Mouse (Mus musculus): ENCODE data around the gene Eipr1. TPM values are rescaled to one million over a fixed set of nuclear protein-coding genes. Genes with fewer than 3 reads are reported as not detected.

Eipr1 gene
- total RNA-seq, 2 experiments from 2014 or later: 22.7 to 26.9 TPM

Other genes starting within 250 kb of the Eipr1 start
- not detected in 2 replicates for gene Dcdc2c, start 199.4 kb upstream of the Eipr1 start, total RNA-seq (2015)
- 0.45 TPM in 1 of 2 replicates, not detected in the other for gene Dcdc2c, start 199.4 kb upstream of the Eipr1 start, total RNA-seq (2017)
- not detected in 2 replicates for gene Allc, start 169.3 kb upstream of the Eipr1 start, total RNA-seq (2015)
- not detected in 2 replicates for gene Allc, start 169.3 kb upstream of the Eipr1 start, total RNA-seq (2017)
- gene Colec11, start 128.4 kb upstream of the Eipr1 start, total RNA-seq (2015): 0.25 TPM in 1 of 2 replicates, not detected in the other
- gene Colec11, start 128.4 kb upstream of the Eipr1 start, total RNA-seq (2017): 0.92 TPM in 1 of 2 replicates, not detected in the other
- gene Rps7, start 115.8 kb upstream of the Eipr1 start, total RNA-seq (2015): 1,498 and 1,642 TPM in 2 replicates
- 2,690 and 2,962 TPM in 2 replicates for gene Rps7, start 115.8 kb upstream of the Eipr1 start, total RNA-seq (2017)
- 17.1 and 21.2 TPM in 2 replicates for gene Rnaseh1, start 102.2 kb upstream of the Eipr1 start, total RNA-seq (2015)
- gene Rnaseh1, start 102.2 kb upstream of the Eipr1 start, total RNA-seq (2017): 13.5 and 19.5 TPM in 2 replicates
- 28.8 and 32.0 TPM in 2 replicates for gene Adi1, start 76.6 kb upstream of the Eipr1 start, total RNA-seq (2015)
- 7.6 and 9.1 TPM in 2 replicates for gene Adi1, start 76.6 kb upstream of the Eipr1 start, total RNA-seq (2017)
- 25.9 and 29.7 TPM in 2 replicates for gene Trappc12, start 1.3 kb upstream of the Eipr1 start, total RNA-seq (2015)
- 34.3 and 40.3 TPM in 2 replicates for gene Trappc12, start 1.3 kb upstream of the Eipr1 start, total RNA-seq (2017)